Comparison of ENCODE assay signal across 20 mouse cellular contexts in genomic region chr5:148283584-148283983, GRCm38 (mm10).
DNase-seq lines count a peak whose midpoint lies in the region; ATAC-seq and TF ChIP-seq lines count a peak whose summit lies in the region.
"Had no signal": no experiment of that assay in that cellular context is flagged by ENCODE, and none has a peak within 500 bp of the region (broad histone marks: within the 10 kb centered on the region; RNA-seq: fewer than 3 reads in every experiment).

No protein-coding gene starts in this region.

- no peak for TF ChIP-seq POLR2A in lung, adult 2 months (IDR thresholded peaks at IDR 0.05; ENCODE audit: borderline replicate concordance, extremely low read depth, low read depth, low read length)

- H3K4me1 ChIP-seq in kidney, postnatal 0 days (replicated peaks; ENCODE audit: insufficient read depth, low read length), result no peaks in the 10 kb centered on the region
- H3K4me1 ChIP-seq in kidney, embryonic 16.5 days (ENCODE audit: insufficient read depth, low read length), result no peaks in the 10 kb centered on the region
- H3K4me1 ChIP-seq in lung, adult 2 months (ENCODE audit: control insufficient read depth, insufficient read depth, low read length), result no peaks in the 10 kb centered on the region
- H3K4me1 ChIP-seq: embryonic facial prominence, embryonic 13.5 days; forebrain, embryonic 12.5 days; hindbrain, embryonic 12.5 days had no signal

- DNase-seq in kidney, postnatal 0 days (ENCODE audit: low spot score), result peak; percentile 32
- DNase-seq in lung, adult 18-20 months, result peak; percentile 9 to 27
- no peak for DNase-seq in lung, adult 2 months
- peak; percentile 43 for DNase-seq in lung, postnatal 14 days
- DNase-seq in neural tube, embryonic 10.5 days (ENCODE audit: extremely low spot score, low spot score), result no peak
- DNase-seq: adrenal gland, adult 8-10 months; adrenal gland, postnatal 36 days; cerebellum, adult 11 months; cerebellum, adult 8-10 months; cerebellum, postnatal 36 days; gastrocnemius, adult 2 months; gastrocnemius, postnatal 25 days; heart, postnatal 4 days had no signal

- no peak for ATAC-seq in kidney, postnatal 0 days (replicated peaks; ENCODE audit: low FRiP score, low read depth)
- ATAC-seq in kidney, embryonic 16.5 days (ENCODE audit: low FRiP score, low TSS enrichment), result no peak
- ATAC-seq in megakaryocyte-erythroid progenitor cell, adult 5-6 weeks (replicated peaks; ENCODE audit: low FRiP score, low TSS enrichment, poor library complexity, severe bottlenecking), result no peak
- ATAC-seq: hindbrain, embryonic 16.5 days had no signal

- H3K4me2 ChIP-seq in kidney, postnatal 0 days (ENCODE audit: low read length), result no peak overlapping the region
- H3K4me2 ChIP-seq in kidney, embryonic 16.5 days (replicated peaks; ENCODE audit: low read depth, low read length), result no peak overlapping the region
- H3K4me2 ChIP-seq: embryonic facial prominence, embryonic 13.5 days; forebrain, embryonic 12.5 days; heart, embryonic 13.5 days; hindbrain, embryonic 12.5 days had no signal

- 81% methylated on average over 3 of the region's 3 CpGs for WGBS in kidney, postnatal 0 days
- WGBS in kidney, embryonic 16.5 days, result 77% methylated on average over 3 of the region's 3 CpGs
- WGBS in lung, adult 2 months, result 64% methylated on average over 3 of the region's 3 CpGs

- H3K36me3 ChIP-seq in kidney, postnatal 0 days (ENCODE audit: insufficient read depth, low read length), result no peaks in the 10 kb centered on the region
- H3K36me3 ChIP-seq in kidney, embryonic 16.5 days (ENCODE audit: insufficient read depth, low read length), result no peaks in the 10 kb centered on the region
- H3K36me3 ChIP-seq: embryonic facial prominence, embryonic 13.5 days; forebrain, embryonic 12.5 days; hindbrain, embryonic 12.5 days had no signal

- H3K4me3 ChIP-seq in kidney, postnatal 0 days (replicated peaks; ENCODE audit: low read depth, low read length), result no peak overlapping the region
- H3K4me3 ChIP-seq in kidney, embryonic 16.5 days (ENCODE audit: low read length), result no peak overlapping the region
- no peak overlapping the region for H3K4me3 ChIP-seq in lung, adult 2 months (replicated peaks; ENCODE audit: extremely low read depth, low read depth, low read length)
- H3K4me3 ChIP-seq: embryonic facial prominence, embryonic 13.5 days; forebrain, embryonic 12.5 days; gastrocnemius, adult 2 months; heart, embryonic 13.5 days; hindbrain, embryonic 12.5 days had no signal

- H3K27ac ChIP-seq in kidney, postnatal 0 days, result no peak overlapping the region
- H3K27ac ChIP-seq in kidney, embryonic 16.5 days (ENCODE audit: low read length), result no peak overlapping the region
- H3K27ac ChIP-seq: embryonic facial prominence, embryonic 13.5 days; forebrain, embryonic 12.5 days; gastrocnemius, adult 2 months; heart, embryonic 13.5 days; hindbrain, embryonic 12.5 days had no signal

- no peaks in the 10 kb centered on the region for H3K27me3 ChIP-seq in kidney, postnatal 0 days (ENCODE audit: insufficient read depth, low read length)
- no peaks in the 10 kb centered on the region for H3K27me3 ChIP-seq in kidney, embryonic 16.5 days (ENCODE audit: insufficient read depth, low read length)
- H3K27me3 ChIP-seq: embryonic facial prominence, embryonic 13.5 days; forebrain, embryonic 12.5 days; heart, embryonic 13.5 days; hindbrain, embryonic 12.5 days had no signal

- no peak overlapping the region for H3K9ac ChIP-seq in kidney, postnatal 0 days (ENCODE audit: low read depth, low read length)
- no peak overlapping the region for H3K9ac ChIP-seq in kidney, embryonic 16.5 days (replicated peaks; ENCODE audit: low read length)
- H3K9ac ChIP-seq: embryonic facial prominence, embryonic 13.5 days; forebrain, embryonic 12.5 days; heart, embryonic 13.5 days; hindbrain, embryonic 12.5 days had no signal

- no peaks in the 10 kb centered on the region for H3K9me3 ChIP-seq in kidney, postnatal 0 days (replicated peaks; ENCODE audit: low read length)
- no peaks in the 10 kb centered on the region for H3K9me3 ChIP-seq in kidney, embryonic 16.5 days (ENCODE audit: low read length)
- H3K9me3 ChIP-seq: embryonic facial prominence, embryonic 13.5 days; forebrain, embryonic 12.5 days; heart, embryonic 13.5 days; hindbrain, embryonic 12.5 days had no signal

- no peak for TF ChIP-seq CTCF in kidney, postnatal 0 days (IDR thresholded peaks at IDR 0.05; ENCODE audit: low read depth)
- TF ChIP-seq CTCF in lung, adult 2 months (IDR thresholded peaks at IDR 0.05; ENCODE audit: insufficient read depth, low read length), result no peak

Comparison
In these comparisons a context has a peak if more than half of its experiments do, and no peak if none do; other contexts are left out.
1. DNase-seq: peak in kidney, postnatal 0 days (single experiment), lung, adult 18-20 months (2 of 2) and lung, postnatal 14 days (single experiment); none in lung, adult 2 months (single experiment) and neural tube, embryonic 10.5 days (single experiment).